ENCODE assay signal across 9 mouse cellular contexts in the genomic region with DNA sequence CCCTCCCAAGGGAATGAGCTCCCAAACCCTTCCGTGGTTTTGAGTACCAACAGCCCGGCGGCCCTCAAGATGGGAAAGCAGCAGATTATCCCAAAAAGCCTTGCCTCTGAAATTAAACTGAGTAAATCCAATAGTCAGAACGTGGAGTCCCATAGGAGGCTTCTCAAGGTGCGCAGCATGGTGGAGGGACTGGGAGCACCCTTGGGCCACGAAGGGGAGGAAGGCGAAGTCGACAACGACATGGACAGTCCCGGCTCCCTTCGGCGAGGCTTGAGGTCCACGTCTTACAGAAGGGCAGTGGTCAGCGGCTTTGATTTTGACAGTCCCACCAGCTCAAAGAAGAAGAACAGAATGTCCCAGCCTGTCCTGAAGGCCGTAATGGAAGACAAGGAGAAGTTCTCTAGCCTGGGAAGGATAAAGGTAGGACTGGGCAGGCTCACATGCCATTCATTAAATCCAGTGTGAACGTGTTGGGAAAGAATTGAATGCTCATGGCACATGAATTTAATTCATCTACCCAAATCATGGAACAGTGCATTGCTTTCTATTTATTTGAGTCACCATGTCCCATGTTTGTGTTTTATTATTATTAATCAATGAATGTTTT. TPM values are rescaled to one million over a fixed set of nuclear protein-coding genes. Genes with fewer than 3 reads are reported as not detected.
DNase-seq lines count a peak whose midpoint lies in the region; ATAC-seq lines count a peak whose summit lies in the region.
"Had no signal": no experiment of that assay in that cellular context is flagged by ENCODE, and none has a peak within 500 bp of the region (broad histone marks: within the 10 kb centered on the region; RNA-seq: fewer than 3 reads in every experiment).

No protein-coding gene starts in this region.

- no peak for DNase-seq in kidney, adult 8-10 months
- peak; percentile 16 for DNase-seq in forebrain, embryonic 10.5 days (ENCODE audit: extremely low spot score, low spot score)
- no peak for DNase-seq in natural killer cell, adult 2 months (ENCODE audit: low spot score in 2 of 2)
- no peak for DNase-seq in gastrocnemius, postnatal 10 days

- 7% methylated on average over 16 of the region's 16 CpGs for WGBS in kidney, embryonic 14.5 days
- WGBS in forebrain, embryonic 10.5 days, result 6% methylated on average over 16 of the region's 16 CpGs
- 13% methylated on average over 16 of the region's 16 CpGs for WGBS in limb, embryonic 12.5 days
- 4% methylated on average over 16 of the region's 16 CpGs for WGBS in neural tube, embryonic 12.5 days

- H3K9ac ChIP-seq in kidney, embryonic 14.5 days (ENCODE audit: low read depth, low read length), result peak overlapping the region; percentile 69; the same call in 1 of the 2 replicates
- H3K9ac ChIP-seq in limb, embryonic 12.5 days (replicated peaks), result peak overlapping the region; percentile 73
- peak overlapping the region; percentile 78 for H3K9ac ChIP-seq in neural tube, embryonic 12.5 days

- H3K4me3 ChIP-seq in kidney, embryonic 14.5 days (ENCODE audit: low read length), result peak overlapping the region; percentile 75
- H3K4me3 ChIP-seq in forebrain, embryonic 10.5 days, result peak overlapping the region; percentile 82
- H3K4me3 ChIP-seq in limb, embryonic 12.5 days (replicated peaks), result peak overlapping the region; percentile 76
- H3K4me3 ChIP-seq in neural tube, embryonic 12.5 days, result peak overlapping the region; percentile 78

- H3K9me3 ChIP-seq in kidney, embryonic 14.5 days (ENCODE audit: control insufficient read depth, low read length), result no peaks in the 10 kb centered on the region
- H3K9me3 ChIP-seq in forebrain, embryonic 10.5 days, result no peaks in the 10 kb centered on the region
- no peaks in the 10 kb centered on the region for H3K9me3 ChIP-seq in limb, embryonic 12.5 days
- H3K9me3 ChIP-seq in neural tube, embryonic 12.5 days, result no peaks in the 10 kb centered on the region

- H3K4me1 ChIP-seq in kidney, embryonic 14.5 days (ENCODE audit: control insufficient read depth, insufficient read depth, low read length), result peaks cover 17% of the 10 kb centered on the region
- H3K4me1 ChIP-seq in forebrain, embryonic 10.5 days, result peaks cover 35% of the 10 kb centered on the region
- peaks cover 8% of the 10 kb centered on the region for H3K4me1 ChIP-seq in limb, embryonic 12.5 days (replicated peaks)
- no peaks in the 10 kb centered on the region; the same call in 1 of the 2 replicates for H3K4me1 ChIP-seq in neural tube, embryonic 12.5 days

- peak overlapping the region; percentile 75 for H3K4me2 ChIP-seq in kidney, embryonic 14.5 days (replicated peaks; ENCODE audit: low read depth, low read length)
- peak overlapping the region; percentile 83 for H3K4me2 ChIP-seq in limb, embryonic 12.5 days
- H3K4me2 ChIP-seq in neural tube, embryonic 12.5 days (replicated peaks), result peak overlapping the region; percentile 90

- no peaks in the 10 kb centered on the region for H3K27me3 ChIP-seq in kidney, embryonic 14.5 days (ENCODE audit: control insufficient read depth, insufficient read depth, low read length)
- peaks cover 43% of the 10 kb centered on the region for H3K27me3 ChIP-seq in forebrain, embryonic 10.5 days (ENCODE audit: poor library complexity, severe bottlenecking)
- peaks cover 25% of the 10 kb centered on the region for H3K27me3 ChIP-seq in limb, embryonic 12.5 days
- H3K27me3 ChIP-seq in neural tube, embryonic 12.5 days (replicated peaks), result peaks cover 7% of the 10 kb centered on the region

- peaks cover 2% of the 10 kb centered on the region; the same call in 1 of the 2 replicates for H3K36me3 ChIP-seq in kidney, embryonic 14.5 days (ENCODE audit: control insufficient read depth, insufficient read depth, low read length)
- H3K36me3 ChIP-seq in forebrain, embryonic 10.5 days (replicated peaks), result 0 out of 2 replicates have a peak, but pooled peaks cover 2% of the 10 kb centered on the region
- H3K36me3 ChIP-seq in limb, embryonic 12.5 days, result no peaks in the 10 kb centered on the region
- no peaks in the 10 kb centered on the region for H3K36me3 ChIP-seq in neural tube, embryonic 12.5 days
- H3K36me3 ChIP-seq: G1E had no signal

- no peak overlapping the region for H3K27ac ChIP-seq in kidney, embryonic 14.5 days (ENCODE audit: low read depth, low read length)
- peak overlapping the region; percentile 86; the same call in 1 of the 2 replicates for H3K27ac ChIP-seq in forebrain, embryonic 10.5 days
- H3K27ac ChIP-seq in limb, embryonic 12.5 days, result no peak overlapping the region
- H3K27ac ChIP-seq in neural tube, embryonic 12.5 days, result no peak overlapping the region

- no peak for ATAC-seq in kidney, embryonic 14.5 days (ENCODE audit: low FRiP score, low TSS enrichment)
- no peak for ATAC-seq in limb, embryonic 12.5 days (ENCODE audit: insufficient number of reproducible peaks, insufficient read depth, low FRiP score, low TSS enrichment, low read depth)
- ATAC-seq in neural tube, embryonic 12.5 days (ENCODE audit: low FRiP score, low read depth), result no peak
- no peak for ATAC-seq in erythroid progenitor cell, adult 5-6 weeks (replicated peaks; ENCODE audit: low FRiP score, poor library complexity, severe bottlenecking)

RNA-seq across cellular contexts. Expression of gene Arhgef26, which starts 2.1 kb away (rescaled TPM):
- 8.5 and 11.4 TPM in 2 replicates for polyA plus RNA-seq in kidney, embryonic 14.5 days (2014; fragmentation: Nextera tagmentation; extraction: Ambion mirVana)
- polyA plus RNA-seq in forebrain, embryonic 10.5 days (2016; fragmentation: Nextera tagmentation; extraction: Ambion mirVana), result 6.9 and 7.5 TPM in 2 replicates
- polyA plus RNA-seq in limb, embryonic 12.5 days (2016; fragmentation: Nextera tagmentation; extraction: Ambion mirVana), result 7.0 and 8.2 TPM in 2 replicates
- polyA plus RNA-seq in neural tube, embryonic 12.5 days (2016; fragmentation: Nextera tagmentation; extraction: Ambion mirVana), result 15.2 and 15.7 TPM in 2 replicates
- 1 to 10 TPM; 4.3 to 8.6 TPM for total RNA-seq in gastrocnemius, postnatal 10 days (2021)
- total RNA-seq in erythroid progenitor cell, adult 5-6 weeks (2015; ENCODE audit: low replicate concordance), result not detected in 2 replicates
- 0.26 TPM in 1 of 2 replicates, not detected in the other for total RNA-seq in erythroid progenitor cell, adult 5-6 weeks (2017; ENCODE audit: low replicate concordance)
- polyA plus RNA-seq: G1E had no signal
